Mouse (Mus musculus) erythroblast, embryonic 14.5 days (primary cell): ENCODE results near the gene Patl2.

ENCODE experiments used
- GATA1 ChIP-seq: IDR thresholded peaks from 2 replicates; pipeline ENCODE4 v1.6.1; 2012; ENCODE audit warnings: low read length, inconsistent platforms, mixed read lengths
- TAL1 ChIP-seq: IDR thresholded peaks from 3 replicates; pipeline ENCODE4 v1.6.1; 2012; ENCODE audit warnings: low read length, inconsistent platforms, mixed read lengths

GRCm38 (mm10) chr2:122125680-122126572 is 60.1 kb downstream of the Patl2 start:
- TF ChIP-seq GATA1 (peak; percentile 16; the same call in 1 of the 2 replicates), TAL1 (no peak)
